27 mouse cellular contexts compared by ENCODE assay signal in the genomic region with DNA sequence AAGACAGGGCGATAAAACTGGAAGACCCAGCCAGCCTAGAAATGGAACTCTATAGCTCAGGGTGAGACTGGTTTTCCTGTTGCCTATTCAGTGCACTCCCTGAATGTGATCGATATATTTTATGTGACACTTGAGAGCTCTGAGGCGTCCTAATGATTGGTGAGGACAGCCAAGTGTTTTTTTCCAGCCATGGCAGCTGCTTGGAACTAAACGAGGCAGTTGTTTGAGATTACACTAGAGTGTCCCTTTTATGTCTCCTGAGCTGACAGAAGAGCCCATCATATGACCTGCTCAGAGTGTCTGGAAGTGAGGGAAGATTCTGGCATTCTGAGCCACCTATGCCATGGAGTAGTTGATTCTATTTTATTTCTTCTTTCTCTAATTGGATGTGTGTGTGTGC. TPM values are rescaled to one million over a fixed set of nuclear protein-coding genes. Genes with fewer than 3 reads are reported as not detected.
DNase-seq lines count a peak whose midpoint lies in the region; ATAC-seq and TF ChIP-seq lines count a peak whose summit lies in the region.
"Had no signal": no experiment of that assay in that cellular context is flagged by ENCODE, and none has a peak within 500 bp of the region (broad histone marks: within the 10 kb centered on the region; RNA-seq: fewer than 3 reads in every experiment).

No protein-coding gene starts in this region.

- no peaks in the 10 kb centered on the region for H3K27me3 ChIP-seq in heart, embryonic 13.5 days (replicated peaks)
- H3K27me3 ChIP-seq in intestine, postnatal 0 days (replicated peaks; ENCODE audit: control insufficient read depth, insufficient read depth, low read length) = no peaks in the 10 kb centered on the region
- H3K27me3 ChIP-seq: embryonic facial prominence, embryonic 13.5 days; hindbrain, embryonic 12.5 days; limb, embryonic 13.5 days; lung, embryonic 15.5 days had no signal

- peak overlapping the region; percentile 92 for H3K27ac ChIP-seq in heart, embryonic 13.5 days (replicated peaks)
- H3K27ac ChIP-seq in intestine, postnatal 0 days (ENCODE audit: low read depth, low read length) = no peak overlapping the region
- H3K27ac ChIP-seq: embryonic facial prominence, embryonic 13.5 days; forebrain, embryonic 10.5 days; hindbrain, embryonic 12.5 days; left cerebral cortex, adult 2 months; limb, embryonic 13.5 days; lung, embryonic 15.5 days had no signal

- no peak for ATAC-seq in heart, embryonic 13.5 days (ENCODE audit: extremely low read depth, insufficient number of reproducible peaks, low FRiP score, low TSS enrichment)
- no peak for ATAC-seq in intestine, postnatal 0 days
- ATAC-seq: forebrain, embryonic 16.5 days had no signal

- peaks cover 25% of the 10 kb centered on the region for H3K4me1 ChIP-seq in heart, embryonic 13.5 days
- H3K4me1 ChIP-seq in intestine, postnatal 0 days (replicated peaks; ENCODE audit: control insufficient read depth, insufficient read depth, low read length) = no peaks in the 10 kb centered on the region
- H3K4me1 ChIP-seq: embryonic facial prominence, embryonic 13.5 days; forebrain, embryonic 10.5 days; hindbrain, embryonic 12.5 days; limb, embryonic 13.5 days; lung, embryonic 15.5 days had no signal

- H3K4me3 ChIP-seq in heart, embryonic 13.5 days = no peak overlapping the region
- no peak overlapping the region for H3K4me3 ChIP-seq in intestine, postnatal 0 days (ENCODE audit: low read depth, low read length)
- H3K4me3 ChIP-seq: embryonic facial prominence, embryonic 13.5 days; forebrain, embryonic 10.5 days; hindbrain, embryonic 12.5 days; left cerebral cortex, adult 2 months; limb, embryonic 13.5 days; lung, embryonic 15.5 days had no signal

- 44% methylated on average over 4 of the region's 4 CpGs for WGBS in heart, embryonic 13.5 days
- WGBS in intestine, postnatal 0 days = 58% methylated on average over 4 of the region's 4 CpGs

- no peaks in the 10 kb centered on the region for H3K36me3 ChIP-seq in heart, embryonic 13.5 days
- no peaks in the 10 kb centered on the region for H3K36me3 ChIP-seq in intestine, postnatal 0 days (ENCODE audit: control insufficient read depth, insufficient read depth)
- H3K36me3 ChIP-seq: embryonic facial prominence, embryonic 13.5 days; forebrain, embryonic 10.5 days; hindbrain, embryonic 12.5 days; limb, embryonic 13.5 days; lung, embryonic 15.5 days had no signal

- no peaks in the 10 kb centered on the region for H3K9me3 ChIP-seq in heart, embryonic 13.5 days
- H3K9me3 ChIP-seq in intestine, postnatal 0 days (ENCODE audit: control insufficient read depth) = no peaks in the 10 kb centered on the region
- H3K9me3 ChIP-seq: embryonic facial prominence, embryonic 13.5 days; forebrain, embryonic 10.5 days; hindbrain, embryonic 12.5 days; limb, embryonic 13.5 days; lung, embryonic 15.5 days had no signal

- intact Hi-C loops in heart, postnatal 25 days (cut with DNase I) = no loop called here

- no peak for TF ChIP-seq CTCF in intestine, postnatal 0 days (IDR thresholded peaks at IDR 0.05; ENCODE audit: low read depth)

- H3K9ac ChIP-seq in heart, embryonic 13.5 days = no peak overlapping the region
- no peak overlapping the region for H3K9ac ChIP-seq in intestine, postnatal 0 days (ENCODE audit: low read depth, low read length)
- H3K9ac ChIP-seq: embryonic facial prominence, embryonic 13.5 days; hindbrain, embryonic 12.5 days; limb, embryonic 13.5 days; lung, embryonic 15.5 days had no signal

- H3K4me2 ChIP-seq in heart, embryonic 13.5 days = no peak overlapping the region
- H3K4me2 ChIP-seq in intestine, postnatal 0 days (replicated peaks; ENCODE audit: low read depth) = no peak overlapping the region
- H3K4me2 ChIP-seq: embryonic facial prominence, embryonic 13.5 days; hindbrain, embryonic 12.5 days; limb, embryonic 13.5 days; liver, embryonic 11.5 days; lung, embryonic 15.5 days; midbrain, embryonic 11.5 days had no signal

- DNase-seq in heart, adult 8-10 months (ENCODE audit: low spot score) = peak; percentile 28
- DNase-seq in heart, postnatal 25 days (ENCODE audit: low spot score) = no peak
- peak; percentile 7 for DNase-seq in retina, postnatal 1 day
- no peak for DNase-seq in retina, embryonic 14.5 days (ENCODE audit: low spot score)
- no peak for DNase-seq in kidney, postnatal 10 days
- DNase-seq: adrenal gland, postnatal 25 days; B cell, adult 2 months; cerebellum, adult 18-20 months; cerebellum, postnatal 10 days; gastrocnemius, postnatal 10 days; kidney, adult 11 months; kidney, postnatal 25 days; thymus, adult 2 months; thymus, postnatal 4 days had no signal

RNA-seq across cellular contexts. Expression of a gene that starts 54.9 kb away (rescaled TPM):
- 100 to 1,000 TPM; 431 to 459 (median 436) TPM for total RNA-seq in heart, adult 8-10 months (2022)
- total RNA-seq in heart, postnatal 25 days (2021) = 100 to 1,000 TPM; 355 to 379 TPM
- 43.7 and 44.6 TPM in 2 replicates for polyA plus RNA-seq in heart, embryonic 13.5 days (2015; fragmentation: Nextera tagmentation; extraction: Ambion mirVana)
- polyA plus RNA-seq in intestine, postnatal 0 days (2015; fragmentation: Nextera tagmentation; extraction: Ambion mirVana) = 1.3 and 1.5 TPM in 2 replicates
- total RNA-seq: common myeloid progenitor, adult 5-6 weeks; megakaryocyte, adult 5-6 weeks had no signal

Comparison
In these comparisons a context has a peak if more than half of its experiments do, and no peak if none do; other contexts are left out.
1. DNase-seq: peak in heart, adult 8-10 months (single experiment) and retina, postnatal 1 day (single experiment); none in heart, postnatal 25 days (single experiment), retina, embryonic 14.5 days (single experiment) and kidney, postnatal 10 days (single experiment).